Mouse (Mus musculus): ENCODE measurements around the gene Mgmt. TPM values are rescaled to one million over a fixed set of nuclear protein-coding genes. Genes with fewer than 3 reads are reported as not detected.

Gene Mgmt
- polyA plus RNA-seq, 1 experiment from 2014 or later = 2.5 TPM

DNA sequence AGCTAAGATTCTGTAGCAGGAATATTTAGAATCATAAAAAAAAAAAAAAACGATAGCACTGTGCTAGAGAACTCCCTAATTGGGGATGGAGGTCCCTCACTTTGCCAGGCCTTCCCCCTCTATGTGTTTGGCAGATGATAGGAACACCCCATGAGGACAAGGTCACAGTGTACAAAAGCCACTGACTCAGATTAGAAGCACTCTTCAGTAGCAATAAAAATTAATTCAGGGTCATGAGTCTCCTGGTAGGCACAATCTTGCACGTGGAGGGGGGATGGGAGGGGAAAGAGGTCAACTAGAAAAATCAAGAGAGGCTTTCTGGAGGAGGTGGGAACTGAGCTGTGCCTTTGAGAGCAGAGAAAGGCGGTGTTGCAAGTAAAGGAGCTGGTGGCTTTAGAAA is 247.0 kb downstream of the Mgmt start:
- Histone ChIP-seq H3K4me1 (replicated peaks; ENCODE audit: control insufficient read depth, insufficient read depth, low read length) (no peaks in the 10 kb centered on the region), H3K9me3 (ENCODE audit: control insufficient read depth) (no peaks in the 10 kb centered on the region), H3K4me3 (ENCODE audit: low read depth, low read length) (no peak overlapping the region), H3K27me3 (replicated peaks; ENCODE audit: control insufficient read depth, insufficient read depth, low read length) (no peaks in the 10 kb centered on the region), H3K9ac (ENCODE audit: low read depth, low read length) (no peak overlapping the region), H3K36me3 (ENCODE audit: control insufficient read depth, insufficient read depth) (no peaks in the 10 kb centered on the region), H3K4me2 (replicated peaks; ENCODE audit: low read depth) (no peak overlapping the region), H3K27ac (ENCODE audit: low read depth, low read length) (no peak overlapping the region)
- no peak for TF ChIP-seq CTCF (IDR thresholded peaks at IDR 0.05; ENCODE audit: low read depth)
- 33% methylated on average over 3 of the region's 3 CpGs for WGBS
- ATAC-seq = no peak

DNA sequence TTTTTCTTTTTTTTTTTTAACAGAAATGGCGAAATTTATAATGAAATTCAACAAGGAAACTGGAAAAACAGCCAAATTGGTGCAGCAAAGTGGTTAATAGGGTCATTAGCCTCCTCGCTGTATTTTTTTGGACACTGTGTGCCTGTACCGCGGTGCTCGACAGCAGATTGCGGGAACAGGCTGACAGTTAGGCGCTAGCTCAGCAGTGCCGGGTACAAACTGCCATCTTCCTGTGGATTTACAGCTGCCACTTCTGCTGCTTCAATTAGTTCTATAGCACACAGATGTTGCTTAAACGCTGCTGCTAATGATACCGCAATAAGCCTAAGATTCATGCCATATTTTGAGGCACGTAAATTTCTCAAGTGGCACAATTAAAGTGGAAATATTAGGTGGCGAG is 252.7 kb downstream of the Mgmt start:
- no peak for ATAC-seq
- no peak overlapping the region for H3K9ac ChIP-seq (ENCODE audit: low read depth, low read length)
- no peaks in the 10 kb centered on the region for H3K9me3 ChIP-seq (ENCODE audit: control insufficient read depth)
- TF ChIP-seq CTCF (IDR thresholded peaks at IDR 0.05; ENCODE audit: low read depth) = no peak
- no peaks in the 10 kb centered on the region for H3K36me3 ChIP-seq (ENCODE audit: control insufficient read depth, insufficient read depth)
- no peaks in the 10 kb centered on the region for H3K27me3 ChIP-seq (replicated peaks; ENCODE audit: control insufficient read depth, insufficient read depth, low read length)
- H3K4me1 ChIP-seq (replicated peaks; ENCODE audit: control insufficient read depth, insufficient read depth, low read length) = no peaks in the 10 kb centered on the region
- H3K4me3 ChIP-seq (ENCODE audit: low read depth, low read length) = no peak overlapping the region
- H3K27ac ChIP-seq (ENCODE audit: low read depth, low read length) = no peak overlapping the region
- H3K4me2 ChIP-seq (replicated peaks; ENCODE audit: low read depth) = no peak overlapping the region
- WGBS = 87% methylated on average over 12 of the region's 12 CpGs

DNA sequence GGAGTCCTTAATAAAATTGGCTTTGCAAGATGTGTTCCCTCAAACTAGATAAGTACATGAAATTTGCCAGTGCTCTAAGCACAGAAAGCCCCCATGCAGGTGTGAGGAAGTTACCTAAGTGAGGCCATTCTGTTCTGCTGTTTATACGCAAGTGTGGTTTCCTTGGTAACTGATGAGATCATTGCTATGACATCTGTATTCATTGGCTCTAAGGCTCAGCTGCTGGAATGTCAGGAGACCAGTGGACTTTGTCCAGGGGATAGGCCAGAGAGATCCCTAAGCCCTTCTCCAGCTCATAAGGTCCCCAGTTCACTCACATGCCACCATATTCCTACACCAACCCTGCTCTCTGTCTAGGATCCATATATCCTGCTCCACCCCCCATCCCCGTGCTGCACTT is 257.4 kb downstream of the Mgmt start:
- Histone ChIP-seq H3K27ac (ENCODE audit: low read depth, low read length) (no peak overlapping the region), H3K27me3 (replicated peaks; ENCODE audit: control insufficient read depth, insufficient read depth, low read length) (no peaks in the 10 kb centered on the region), H3K4me2 (replicated peaks; ENCODE audit: low read depth) (no peak overlapping the region), H3K36me3 (ENCODE audit: control insufficient read depth, insufficient read depth) (no peaks in the 10 kb centered on the region), H3K4me3 (ENCODE audit: low read depth, low read length) (no peak overlapping the region), H3K4me1 (replicated peaks; ENCODE audit: control insufficient read depth, insufficient read depth, low read length) (no peaks in the 10 kb centered on the region), H3K9me3 (ENCODE audit: control insufficient read depth) (no peaks in the 10 kb centered on the region), H3K9ac (ENCODE audit: low read depth, low read length) (no peak overlapping the region)
- ATAC-seq = peak; percentile 89
- no peak for TF ChIP-seq CTCF (IDR thresholded peaks at IDR 0.05; ENCODE audit: low read depth)
- WGBS = 82% methylated on average over 2 of the region's 2 CpGs

DNA sequence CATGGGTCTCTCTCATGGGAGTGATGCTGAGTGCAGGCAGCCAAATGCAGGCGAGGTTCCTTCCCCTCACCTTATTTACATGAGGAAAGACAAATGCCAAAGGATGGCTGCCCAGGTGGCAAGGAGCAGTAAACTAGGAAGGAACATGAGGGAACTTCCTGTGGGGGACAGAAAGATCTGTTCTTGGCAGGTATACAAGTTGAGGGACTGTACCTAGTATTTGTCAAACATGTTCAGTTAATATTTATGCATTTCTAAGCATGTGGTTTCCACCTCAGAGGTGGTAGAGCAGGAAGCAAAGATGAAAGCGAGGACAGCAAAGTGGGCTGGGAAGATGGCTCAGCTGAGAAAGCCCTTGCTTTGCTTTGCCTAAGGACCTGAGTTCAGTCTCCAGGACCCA is 260.2 kb downstream of the Mgmt start:
- Histone ChIP-seq H3K4me1 (replicated peaks; ENCODE audit: control insufficient read depth, insufficient read depth, low read length) (no peaks in the 10 kb centered on the region), H3K27me3 (replicated peaks; ENCODE audit: control insufficient read depth, insufficient read depth, low read length) (no peaks in the 10 kb centered on the region), H3K9ac (ENCODE audit: low read depth, low read length) (no peak overlapping the region), H3K4me3 (ENCODE audit: low read depth, low read length) (no peak overlapping the region), H3K9me3 (ENCODE audit: control insufficient read depth) (no peaks in the 10 kb centered on the region), H3K36me3 (ENCODE audit: control insufficient read depth, insufficient read depth) (no peaks in the 10 kb centered on the region), H3K27ac (ENCODE audit: low read depth, low read length) (no peak overlapping the region), H3K4me2 (replicated peaks; ENCODE audit: low read depth) (no peak overlapping the region)
- ATAC-seq = no peak
- no peak for TF ChIP-seq CTCF (IDR thresholded peaks at IDR 0.05; ENCODE audit: low read depth)
- 63% methylated on average over 2 of the region's 2 CpGs for WGBS

DNA sequence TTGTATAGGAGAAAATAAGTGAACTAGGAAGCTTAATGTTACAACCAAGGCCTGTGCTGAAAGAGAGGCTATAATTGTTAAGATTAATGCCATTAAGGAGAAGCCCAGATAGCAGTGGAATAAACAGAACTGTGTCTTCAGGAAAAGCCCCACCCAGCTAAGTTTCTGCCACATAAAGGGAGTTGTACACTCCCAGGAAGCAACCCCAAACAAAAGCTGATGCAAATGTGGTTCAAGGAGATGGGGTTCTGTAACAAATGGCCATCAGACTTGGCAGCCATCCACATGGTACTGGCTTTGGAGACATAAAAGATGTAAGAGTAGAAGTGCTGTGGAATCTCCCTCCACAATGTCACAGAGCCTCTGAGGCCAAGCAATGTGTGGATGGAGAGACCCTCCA is 264.7 kb downstream of the Mgmt start:
- Histone ChIP-seq H3K4me2 (replicated peaks; ENCODE audit: low read depth) (no peak overlapping the region), H3K9ac (ENCODE audit: low read depth, low read length) (no peak overlapping the region), H3K27me3 (replicated peaks; ENCODE audit: control insufficient read depth, insufficient read depth, low read length) (no peaks in the 10 kb centered on the region), H3K27ac (ENCODE audit: low read depth, low read length) (no peak overlapping the region), H3K4me1 (replicated peaks; ENCODE audit: control insufficient read depth, insufficient read depth, low read length) (no peaks in the 10 kb centered on the region), H3K36me3 (ENCODE audit: control insufficient read depth, insufficient read depth) (no peaks in the 10 kb centered on the region), H3K9me3 (ENCODE audit: control insufficient read depth) (no peaks in the 10 kb centered on the region), H3K4me3 (ENCODE audit: low read depth, low read length) (no peak overlapping the region)
- ATAC-seq = no peak
- TF ChIP-seq CTCF (IDR thresholded peaks at IDR 0.05; ENCODE audit: low read depth) = no peak

DNA sequence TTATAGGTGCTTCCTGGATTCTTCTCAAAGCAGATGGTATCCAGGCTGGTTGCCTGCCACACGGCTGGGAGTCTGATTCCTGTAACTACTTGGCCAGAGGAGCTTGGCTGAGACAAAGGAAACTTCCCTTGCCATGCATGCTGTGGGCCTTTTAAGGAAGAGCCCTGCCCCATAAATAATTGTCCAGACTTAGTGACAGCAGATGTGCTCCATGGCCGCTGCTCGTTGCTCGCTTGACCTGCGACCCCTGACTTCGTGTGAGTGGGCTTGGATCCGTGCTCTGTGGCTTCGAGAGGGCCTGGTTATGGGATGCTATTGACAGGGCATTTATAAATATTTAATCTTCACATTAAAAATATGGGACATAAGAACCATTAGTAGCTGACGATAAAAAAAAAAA is 277.9 kb downstream of the Mgmt start:
- no peak for TF ChIP-seq CTCF (IDR thresholded peaks at IDR 0.05; ENCODE audit: low read depth)
- ATAC-seq = no peak
- 46% methylated on average over 9 of the region's 9 CpGs for WGBS

More for the DNA sequence above, 277.9 kb downstream of the Mgmt start:
- H3K9me3 ChIP-seq (ENCODE audit: control insufficient read depth) = no peaks in the 10 kb centered on the region
- H3K4me1 ChIP-seq (replicated peaks; ENCODE audit: control insufficient read depth, insufficient read depth, low read length) = no peaks in the 10 kb centered on the region
- no peak overlapping the region for H3K27ac ChIP-seq (ENCODE audit: low read depth, low read length)
- H3K27me3 ChIP-seq (replicated peaks; ENCODE audit: control insufficient read depth, insufficient read depth, low read length) = no peaks in the 10 kb centered on the region
- H3K9ac ChIP-seq (ENCODE audit: low read depth, low read length) = no peak overlapping the region
- no peak overlapping the region for H3K4me3 ChIP-seq (ENCODE audit: low read depth, low read length)
- no peaks in the 10 kb centered on the region for H3K36me3 ChIP-seq (ENCODE audit: control insufficient read depth, insufficient read depth)
- no peak overlapping the region for H3K4me2 ChIP-seq (replicated peaks; ENCODE audit: low read depth)

Measured in intestine, postnatal 0 days (tissue).